Mouse (Mus musculus) layer of hippocampus, adult 9-10 months (tissue): ENCODE measurements around the gene Vdac1.

Experiments
- DNase-seq: peaks from one replicate; pipeline ENCODE4 v3.0.0; 2022; ENCODE audit warnings: low spot score

Gene Vdac1

GRCm38 (mm10) chr11:52360471-52361277, at the start of gene Vdac1:
Gene Vdac1 (plus strand): TSS chr11:52360860.
- DNase-seq, result peak; percentile 77

GRCm38 (mm10) chr11:52314102-52314793, 46.4 kb upstream of the Vdac1 start:
- DNase-seq, result no peak

- no peak for DNase-seq
Observed at GRCm38 (mm10) chr11:52318445-52318844, 42.2 kb upstream of the Vdac1 start.

GRCm38 (mm10) chr11:52319664-52320063, 41.0 kb upstream of the Vdac1 start:
- no peak for DNase-seq

- DNase-seq, result no peak
Observed at GRCm38 (mm10) chr11:52320529-52320928, 40.1 kb upstream of the Vdac1 start.

GRCm38 (mm10) chr11:52321540-52321939, 39.1 kb upstream of the Vdac1 start:
- no peak for DNase-seq

GRCm38 (mm10) chr11:52324442-52325367, 36.0 kb upstream of the Vdac1 start:
- DNase-seq, result no peak

GRCm38 (mm10) chr11:52327313-52327712, 33.3 kb upstream of the Vdac1 start:
- DNase-seq, result no peak

- DNase-seq, result no peak
Observed at GRCm38 (mm10) chr11:52332421-52333118, 28.1 kb upstream of the Vdac1 start.

GRCm38 (mm10) chr11:52333616-52334015, 27.0 kb upstream of the Vdac1 start:
- DNase-seq, result peak; percentile 44

GRCm38 (mm10) chr11:52335263-52335662, 25.4 kb upstream of the Vdac1 start:
- no peak for DNase-seq

GRCm38 (mm10) chr11:52335924-52336323, 24.7 kb upstream of the Vdac1 start:
- DNase-seq, result no peak

- DNase-seq, result no peak
Observed at GRCm38 (mm10) chr11:52337651-52338295, 22.9 kb upstream of the Vdac1 start.

- DNase-seq, result no peak
Observed at GRCm38 (mm10) chr11:52338351-52338750, 22.3 kb upstream of the Vdac1 start.

- no peak for DNase-seq
Observed at GRCm38 (mm10) chr11:52339098-52339497, 21.6 kb upstream of the Vdac1 start.

- no peak for DNase-seq
Observed at GRCm38 (mm10) chr11:52339512-52339911, 21.1 kb upstream of the Vdac1 start.

GRCm38 (mm10) chr11:52340123-52340864, 20.4 kb upstream of the Vdac1 start:
- no peak for DNase-seq

GRCm38 (mm10) chr11:52341001-52341400, 19.7 kb upstream of the Vdac1 start:
- no peak for DNase-seq

- DNase-seq, result no peak
Observed at GRCm38 (mm10) chr11:52341476-52341875, 19.2 kb upstream of the Vdac1 start.

- DNase-seq, result no peak
Observed at GRCm38 (mm10) chr11:52342296-52342695, 18.4 kb upstream of the Vdac1 start.
